14 mouse cellular contexts compared by ENCODE assay signal in the genomic region with DNA sequence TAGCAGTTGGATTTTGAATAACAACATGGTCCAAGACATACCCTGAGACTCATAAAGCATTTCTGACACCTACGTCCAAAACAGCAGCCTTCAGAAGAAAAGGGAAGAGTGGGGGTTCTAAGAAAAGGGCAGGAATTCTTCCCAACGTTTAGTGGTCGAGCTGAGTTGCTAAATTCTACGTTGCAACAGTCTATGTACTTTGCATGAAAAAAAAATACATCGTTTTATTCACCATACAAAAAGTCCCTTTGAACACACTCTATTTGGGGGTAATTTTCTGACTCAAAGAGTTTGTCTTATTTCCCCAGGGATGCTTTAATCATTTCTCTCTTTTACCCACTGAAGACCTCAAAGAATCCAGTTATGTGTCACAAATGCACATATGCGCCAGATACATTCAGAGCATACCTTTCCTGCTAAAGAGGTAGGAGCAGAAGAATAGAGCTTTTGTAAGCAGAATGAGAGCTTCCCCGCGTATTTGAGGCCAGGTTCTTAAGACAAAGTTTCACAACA.
"Had no signal": no experiment of that assay in that cellular context is flagged by ENCODE, and none has a peak within 500 bp of the region (broad histone marks: within the 10 kb centered on the region; RNA-seq: fewer than 3 reads in every experiment).

No protein-coding gene starts in this region.

- H3K9me3 ChIP-seq: midbrain, embryonic 13.5 days; midbrain, embryonic 15.5 days; neural tube, embryonic 12.5 days; stomach, embryonic 15.5 days had no signal

- H3K27ac ChIP-seq: midbrain, embryonic 13.5 days; midbrain, embryonic 15.5 days; neural tube, embryonic 12.5 days; stomach, embryonic 15.5 days; stomach, postnatal 0 days had no signal

- DNase-seq: lung, adult 18-20 months; lung, embryonic 14.5 days; lung, postnatal 10 days; lung, postnatal 4 days; right cerebral cortex, postnatal 14 days; thymus, adult 2 months; thymus, postnatal 25 days; thymus, postnatal 4 days had no signal

- H3K36me3 ChIP-seq: midbrain, embryonic 13.5 days; midbrain, embryonic 15.5 days; neural tube, embryonic 12.5 days; stomach, embryonic 15.5 days had no signal

- H3K4me3 ChIP-seq: midbrain, embryonic 13.5 days; midbrain, embryonic 15.5 days; neural tube, embryonic 12.5 days; stomach, embryonic 15.5 days had no signal

- ATAC-seq: midbrain, embryonic 13.5 days; midbrain, embryonic 15.5 days had no signal

- H3K4me1 ChIP-seq: midbrain, embryonic 13.5 days; midbrain, embryonic 15.5 days; neural tube, embryonic 12.5 days; stomach, embryonic 15.5 days had no signal

- H3K9ac ChIP-seq: lung, embryonic 14.5 days; midbrain, embryonic 13.5 days; midbrain, embryonic 15.5 days; neural tube, embryonic 12.5 days; stomach, embryonic 15.5 days had no signal

- H3K27me3 ChIP-seq: midbrain, embryonic 13.5 days; midbrain, embryonic 15.5 days; neural tube, embryonic 12.5 days; stomach, embryonic 15.5 days had no signal

- H3K4me2 ChIP-seq: lung, embryonic 14.5 days; midbrain, embryonic 11.5 days; midbrain, embryonic 13.5 days; midbrain, embryonic 15.5 days; neural tube, embryonic 12.5 days; stomach, embryonic 15.5 days had no signal
